Comparison of ENCODE assay signal across 8 mouse cellular contexts in genomic region chr4:121040323-121040722, GRCm38 (mm10). TPM values are rescaled to one million over a fixed set of nuclear protein-coding genes. Genes with fewer than 3 reads are reported as not detected.
A peak's percentile ranks its signal among the peaks of the same experiment; 100 is the strongest.
DNase-seq lines count a peak whose midpoint lies in the region; ATAC-seq and TF ChIP-seq lines count a peak whose summit lies in the region.
"Had no signal": no experiment of that assay in that cellular context is flagged by ENCODE, and none has a peak within 500 bp of the region (broad histone marks: within the 10 kb centered on the region; RNA-seq: fewer than 3 reads in every experiment).

No protein-coding gene starts in this region.

- 59% methylated on average over 14 of the region's 14 CpGs for WGBS in lung, embryonic 16.5 days
- 62% methylated on average over 14 of the region's 14 CpGs for WGBS in hindbrain, embryonic 10.5 days
- WGBS in liver, embryonic 15.5 days (ENCODE audit: insufficient replicate concordance): 48% methylated on average over 14 of the region's 14 CpGs
- 55% methylated on average over 14 of the region's 14 CpGs for WGBS in stomach, postnatal 0 days

- H3K27ac ChIP-seq in lung, embryonic 16.5 days (ENCODE audit: low read length): no peak overlapping the region; the same call in 1 of the 2 replicates
- peak overlapping the region; percentile 85 for H3K27ac ChIP-seq in hindbrain, embryonic 10.5 days
- H3K27ac ChIP-seq in liver, embryonic 15.5 days (replicated peaks): no peak overlapping the region
- no peak overlapping the region for H3K27ac ChIP-seq in stomach, postnatal 0 days (replicated peaks)

- H3K4me1 ChIP-seq in lung, embryonic 16.5 days (replicated peaks; ENCODE audit: control insufficient read depth, insufficient read depth, low read length): peaks cover 13% of the 10 kb centered on the region
- H3K4me1 ChIP-seq in hindbrain, embryonic 10.5 days (replicated peaks): peaks cover 37% of the 10 kb centered on the region
- 0 out of 2 replicates have a peak, but pooled peaks cover 5% of the 10 kb centered on the region for H3K4me1 ChIP-seq in liver, embryonic 15.5 days (replicated peaks)
- no peaks in the 10 kb centered on the region for H3K4me1 ChIP-seq in stomach, postnatal 0 days (replicated peaks; ENCODE audit: control insufficient read depth, insufficient read depth)

- no peak overlapping the region for H3K9ac ChIP-seq in lung, embryonic 16.5 days (ENCODE audit: low read length)
- H3K9ac ChIP-seq in liver, embryonic 15.5 days: no peak overlapping the region
- 0 out of 2 replicates have a peak overlapping the region, but pooled peaks have one; percentile 50 for H3K9ac ChIP-seq in stomach, postnatal 0 days (ENCODE audit: low read length)

- H3K4me2 ChIP-seq in lung, embryonic 16.5 days (ENCODE audit: low read depth, low read length): peak overlapping the region; percentile 75
- H3K4me2 ChIP-seq in liver, embryonic 15.5 days: peak overlapping the region; percentile 57; the same call in 1 of the 2 replicates
- H3K4me2 ChIP-seq in stomach, postnatal 0 days (replicated peaks; ENCODE audit: low read depth): peak overlapping the region; percentile 71

- no peak for TF ChIP-seq EP300 in stomach, postnatal 0 days (optimal IDR thresholded peaks at IDR 0.05)

- TF ChIP-seq CTCF in stomach, postnatal 0 days (IDR thresholded peaks at IDR 0.05; ENCODE audit: low read depth): no peak

- peaks cover 13% of the 10 kb centered on the region for H3K27me3 ChIP-seq in lung, embryonic 16.5 days (ENCODE audit: control insufficient read depth, insufficient read depth, low read depth, low read length)
- peaks cover 34% of the 10 kb centered on the region for H3K27me3 ChIP-seq in hindbrain, embryonic 10.5 days (ENCODE audit: insufficient read depth, poor library complexity, severe bottlenecking)
- H3K27me3 ChIP-seq in liver, embryonic 15.5 days: peaks cover 40% of the 10 kb centered on the region
- H3K27me3 ChIP-seq in stomach, postnatal 0 days (ENCODE audit: control insufficient read depth, insufficient read depth, low read length): no peaks in the 10 kb centered on the region

- no peaks in the 10 kb centered on the region for H3K36me3 ChIP-seq in lung, embryonic 16.5 days (ENCODE audit: control insufficient read depth, insufficient read depth, low read length)
- no peaks in the 10 kb centered on the region for H3K36me3 ChIP-seq in hindbrain, embryonic 10.5 days
- H3K36me3 ChIP-seq in liver, embryonic 15.5 days (replicated peaks): no peaks in the 10 kb centered on the region
- H3K36me3 ChIP-seq in stomach, postnatal 0 days (ENCODE audit: control insufficient read depth, insufficient read depth, low read length): no peaks in the 10 kb centered on the region

- no peak for ATAC-seq in lung, embryonic 16.5 days (ENCODE audit: low read depth)
- no peak for ATAC-seq in liver, embryonic 15.5 days (ENCODE audit: insufficient read depth)
- ATAC-seq in stomach, postnatal 0 days (ENCODE audit: low FRiP score, low TSS enrichment): no peak

- H3K9me3 ChIP-seq in lung, embryonic 16.5 days (ENCODE audit: control insufficient read depth, low read length): no peaks in the 10 kb centered on the region
- no peaks in the 10 kb centered on the region for H3K9me3 ChIP-seq in hindbrain, embryonic 10.5 days
- no peaks in the 10 kb centered on the region for H3K9me3 ChIP-seq in liver, embryonic 15.5 days (replicated peaks)
- no peaks in the 10 kb centered on the region for H3K9me3 ChIP-seq in stomach, postnatal 0 days (ENCODE audit: control insufficient read depth, low read length)

- no peak for DNase-seq in lung, adult 18-20 months
- DNase-seq in hindbrain, embryonic 10.5 days (ENCODE audit: low spot score): no peak
- DNase-seq in stomach, postnatal 0 days (ENCODE audit: low spot score): no peak
- no peak for DNase-seq in adrenal gland, adult 8-10 months
- DNase-seq in gastrocnemius, postnatal 4 days (ENCODE audit: low spot score in 2 of 2): no peak

- H3K4me3 ChIP-seq in lung, embryonic 16.5 days (ENCODE audit: low read length): peak overlapping the region; percentile 49
- peak overlapping the region; percentile 57 for H3K4me3 ChIP-seq in hindbrain, embryonic 10.5 days
- no peak overlapping the region; the same call in 1 of the 2 replicates for H3K4me3 ChIP-seq in liver, embryonic 15.5 days (replicated peaks)
- peak overlapping the region; percentile 38 for H3K4me3 ChIP-seq in stomach, postnatal 0 days (ENCODE audit: low read depth, low read length)

RNA-seq across cellular contexts. Expression of gene Col9a2, which starts 1.1 kb away (rescaled TPM):
- 5.1 and 5.9 TPM in 2 replicates for polyA plus RNA-seq in lung, embryonic 16.5 days (2015; fragmentation: Nextera tagmentation; extraction: Ambion mirVana)
- 6.4 and 6.5 TPM in 2 replicates for polyA plus RNA-seq in hindbrain, embryonic 10.5 days (2016; fragmentation: Nextera tagmentation; extraction: Ambion mirVana)
- 2.5 and 2.7 TPM in 2 replicates for polyA plus RNA-seq in liver, embryonic 15.5 days (2015; fragmentation: Nextera tagmentation; extraction: Ambion mirVana)
- 5.7 and 7.6 TPM in 2 replicates for polyA plus RNA-seq in stomach, postnatal 0 days (2015; fragmentation: Nextera tagmentation; extraction: Ambion mirVana)
- total RNA-seq in adrenal gland, adult 8-10 months (2022): under 1 TPM; 0.40 to 0.78 (median 0.57) TPM
- 1 to 10 TPM; 2.2 to 3.8 TPM for total RNA-seq in gastrocnemius, postnatal 4 days (2021)
- total RNA-seq: liver, adult 2 months had no signal
- polyA plus RNA-seq: liver, adult 2 months had no signal

RNA-seq across cellular contexts. Expression of gene Smap2, which starts 23.3 kb away (rescaled TPM):
- 12.3 and 12.6 TPM in 2 replicates for polyA plus RNA-seq in lung, embryonic 16.5 days (2015; fragmentation: Nextera tagmentation; extraction: Ambion mirVana)
- 15.2 and 19.2 TPM in 2 replicates for polyA plus RNA-seq in hindbrain, embryonic 10.5 days (2016; fragmentation: Nextera tagmentation; extraction: Ambion mirVana)
- polyA plus RNA-seq in liver, embryonic 15.5 days (2015; fragmentation: Nextera tagmentation; extraction: Ambion mirVana): 15.9 and 17.6 TPM in 2 replicates
- polyA plus RNA-seq in stomach, postnatal 0 days (2015; fragmentation: Nextera tagmentation; extraction: Ambion mirVana): 16.1 and 17.3 TPM in 2 replicates
- total RNA-seq in adrenal gland, adult 8-10 months (2022): 10 to 100 TPM; 36.5 to 42.7 (median 40.3) TPM
- total RNA-seq in gastrocnemius, postnatal 4 days (2021): 10 to 100 TPM; 22.1 to 25.7 TPM

RNA-seq across cellular contexts. Expression of gene Zmpste24, which starts 57.7 kb away (rescaled TPM):
- 37.9 and 39.8 TPM in 2 replicates for polyA plus RNA-seq in lung, embryonic 16.5 days (2015; fragmentation: Nextera tagmentation; extraction: Ambion mirVana)
- 27.9 and 29.6 TPM in 2 replicates for polyA plus RNA-seq in hindbrain, embryonic 10.5 days (2016; fragmentation: Nextera tagmentation; extraction: Ambion mirVana)
- 20.3 and 21.1 TPM in 2 replicates for polyA plus RNA-seq in liver, embryonic 15.5 days (2015; fragmentation: Nextera tagmentation; extraction: Ambion mirVana)
- polyA plus RNA-seq in stomach, postnatal 0 days (2015; fragmentation: Nextera tagmentation; extraction: Ambion mirVana): 21.6 and 22.7 TPM in 2 replicates
- total RNA-seq in adrenal gland, adult 8-10 months (2022): 10 to 100 TPM; 54.8 to 69.9 (median 57.0) TPM
- total RNA-seq in gastrocnemius, postnatal 4 days (2021): 10 to 100 TPM; 23.0 to 24.0 TPM
